Mouse (Mus musculus): Measurements from ENCODE around the gene Btc. TPM values are rescaled to one million over a fixed set of nuclear protein-coding genes. Genes with fewer than 3 reads are reported as not detected.

Btc gene
- polyA plus RNA-seq, 1 experiment from 2014 or later = 0.08 TPM

GRCm38 (mm10) chr5:91334227-91334626 is 68.6 kb downstream of the Btc start:
- no peak overlapping the region for H3K27ac ChIP-seq (ENCODE audit: low read depth, low read length)
- no peak overlapping the region for H3K4me2 ChIP-seq (ENCODE audit: low read length)
- H3K4me1 ChIP-seq (ENCODE audit: control insufficient read depth, insufficient read depth, low read depth, low read length) = no peaks in the 10 kb centered on the region
- H3K9me3 ChIP-seq (ENCODE audit: control insufficient read depth, low read length) = no peaks in the 10 kb centered on the region
- WGBS = 96% methylated on average over 4 of the region's 4 CpGs
- H3K36me3 ChIP-seq (ENCODE audit: control insufficient read depth, insufficient read depth, low read length) = no peaks in the 10 kb centered on the region
- H3K27me3 ChIP-seq (replicated peaks; ENCODE audit: control insufficient read depth, insufficient read depth, low read length) = no peaks in the 10 kb centered on the region
- no peak overlapping the region for H3K9ac ChIP-seq (ENCODE audit: low read depth, low read length)
- no peak for ATAC-seq
- no peak overlapping the region for H3K4me3 ChIP-seq (ENCODE audit: low read length)

GRCm38 (mm10) chr5:91332079-91332865 is 70.5 kb downstream of the Btc start:
- ATAC-seq = no peak
- 42% methylated on average over 4 of the region's 4 CpGs for WGBS

DNA sequence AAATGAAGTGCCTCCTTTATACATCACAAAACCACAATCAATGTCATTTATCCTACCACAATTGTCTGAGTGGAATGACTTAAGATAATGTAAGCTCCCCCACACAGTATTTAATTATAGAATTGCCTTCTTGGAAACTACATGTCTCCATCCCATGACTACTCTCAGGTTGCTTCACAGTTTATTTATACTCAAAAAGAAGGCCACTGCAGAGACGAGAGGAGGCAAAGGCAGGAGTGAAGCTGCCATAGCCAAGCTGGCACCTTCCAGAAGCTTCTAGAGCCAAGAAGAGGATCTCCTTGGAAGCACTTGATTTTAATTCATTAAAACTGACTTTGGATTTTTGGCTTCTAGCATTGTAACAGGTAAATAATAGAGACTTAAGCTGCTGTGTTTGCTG is 81.0 kb downstream of the Btc start:
- Histone ChIP-seq H3K36me3 (ENCODE audit: control insufficient read depth, insufficient read depth, low read length) (no peaks in the 10 kb centered on the region), H3K4me2 (ENCODE audit: low read length) (no peak overlapping the region), H3K9ac (ENCODE audit: low read depth, low read length) (no peak overlapping the region), H3K4me3 (ENCODE audit: low read length) (no peak overlapping the region), H3K4me1 (ENCODE audit: control insufficient read depth, insufficient read depth, low read depth, low read length) (no peaks in the 10 kb centered on the region), H3K9me3 (ENCODE audit: control insufficient read depth, low read length) (no peaks in the 10 kb centered on the region), H3K27me3 (replicated peaks; ENCODE audit: control insufficient read depth, insufficient read depth, low read length) (no peaks in the 10 kb centered on the region), H3K27ac (ENCODE audit: low read depth, low read length) (no peak overlapping the region)
- WGBS = 86% methylated on average over 1 of the region's 1 CpGs
- no peak for ATAC-seq

More at GRCm38 (mm10) chr5:91332079-91332865, 70.5 kb downstream of the Btc start:
- Histone ChIP-seq H3K36me3 (ENCODE audit: control insufficient read depth, insufficient read depth, low read length) (no peaks in the 10 kb centered on the region), H3K4me2 (ENCODE audit: low read length) (no peak overlapping the region), H3K9me3 (ENCODE audit: control insufficient read depth, low read length) (no peaks in the 10 kb centered on the region), H3K27me3 (replicated peaks; ENCODE audit: control insufficient read depth, insufficient read depth, low read length) (no peaks in the 10 kb centered on the region), H3K27ac (ENCODE audit: low read depth, low read length) (no peak overlapping the region), H3K4me1 (ENCODE audit: control insufficient read depth, insufficient read depth, low read depth, low read length) (no peaks in the 10 kb centered on the region), H3K9ac (ENCODE audit: low read depth, low read length) (no peak overlapping the region), H3K4me3 (ENCODE audit: low read length) (no peak overlapping the region)

DNA sequence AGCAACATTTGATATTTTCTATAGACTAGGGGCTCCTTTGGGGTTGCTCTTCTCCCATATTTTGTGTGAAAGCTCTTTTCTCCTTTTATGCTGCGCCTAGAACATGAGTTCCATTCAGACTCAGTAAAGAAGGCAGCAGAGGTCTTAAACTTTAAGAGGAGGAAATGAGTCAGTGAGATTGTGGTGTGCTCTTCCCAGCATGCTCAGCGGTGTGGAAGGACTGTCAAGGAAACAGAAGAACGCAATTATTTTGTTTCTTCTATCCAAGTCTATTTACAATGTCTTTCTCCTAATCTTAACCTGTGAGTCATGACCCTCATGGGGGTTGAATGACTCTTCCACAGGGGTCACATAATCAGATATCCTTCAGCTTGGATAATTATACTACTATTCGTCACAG is 82.4 kb downstream of the Btc start:
- Histone ChIP-seq H3K4me2 (ENCODE audit: low read length) (no peak overlapping the region), H3K4me1 (ENCODE audit: control insufficient read depth, insufficient read depth, low read depth, low read length) (no peaks in the 10 kb centered on the region), H3K27ac (ENCODE audit: low read depth, low read length) (no peak overlapping the region), H3K36me3 (ENCODE audit: control insufficient read depth, insufficient read depth, low read length) (no peaks in the 10 kb centered on the region), H3K9ac (ENCODE audit: low read depth, low read length) (no peak overlapping the region), H3K9me3 (ENCODE audit: control insufficient read depth, low read length) (no peaks in the 10 kb centered on the region), H3K27me3 (replicated peaks; ENCODE audit: control insufficient read depth, insufficient read depth, low read length) (no peaks in the 10 kb centered on the region), H3K4me3 (ENCODE audit: low read length) (no peak overlapping the region)
- no peak for ATAC-seq
- WGBS = 85% methylated on average over 4 of the region's 4 CpGs

- no peaks in the 10 kb centered on the region for H3K4me1 ChIP-seq (ENCODE audit: control insufficient read depth, insufficient read depth, low read depth, low read length)
- 80% methylated on average over 4 of the region's 4 CpGs for WGBS
- ATAC-seq = no peak
Observed at GRCm38 (mm10) chr5:91313971-91314370, 88.8 kb downstream of the Btc start.

GRCm38 (mm10) chr5:91311767-91312166 is 91.0 kb downstream of the Btc start:
- Histone ChIP-seq H3K9ac (ENCODE audit: low read depth, low read length) (no peak overlapping the region), H3K9me3 (ENCODE audit: control insufficient read depth, low read length) (no peaks in the 10 kb centered on the region), H3K27me3 (replicated peaks; ENCODE audit: control insufficient read depth, insufficient read depth, low read length) (no peaks in the 10 kb centered on the region), H3K27ac (ENCODE audit: low read depth, low read length) (no peak overlapping the region), H3K4me1 (ENCODE audit: control insufficient read depth, insufficient read depth, low read depth, low read length) (no peaks in the 10 kb centered on the region), H3K36me3 (ENCODE audit: control insufficient read depth, insufficient read depth, low read length) (no peaks in the 10 kb centered on the region), H3K4me3 (ENCODE audit: low read length) (no peak overlapping the region), H3K4me2 (ENCODE audit: low read length) (no peak overlapping the region)
- no peak for ATAC-seq
- whole genome bisulfite sequencing = 49% methylated on average over 4 of the region's 4 CpGs

More at GRCm38 (mm10) chr5:91313971-91314370, 88.8 kb downstream of the Btc start:
- Histone ChIP-seq H3K4me3 (ENCODE audit: low read length) (no peak overlapping the region), H3K36me3 (ENCODE audit: control insufficient read depth, insufficient read depth, low read length) (no peaks in the 10 kb centered on the region), H3K9me3 (ENCODE audit: control insufficient read depth, low read length) (no peaks in the 10 kb centered on the region), H3K4me2 (ENCODE audit: low read length) (no peak overlapping the region), H3K9ac (ENCODE audit: low read depth, low read length) (no peak overlapping the region), H3K27me3 (replicated peaks; ENCODE audit: control insufficient read depth, insufficient read depth, low read length) (no peaks in the 10 kb centered on the region), H3K27ac (ENCODE audit: low read depth, low read length) (no peak overlapping the region)

DNA sequence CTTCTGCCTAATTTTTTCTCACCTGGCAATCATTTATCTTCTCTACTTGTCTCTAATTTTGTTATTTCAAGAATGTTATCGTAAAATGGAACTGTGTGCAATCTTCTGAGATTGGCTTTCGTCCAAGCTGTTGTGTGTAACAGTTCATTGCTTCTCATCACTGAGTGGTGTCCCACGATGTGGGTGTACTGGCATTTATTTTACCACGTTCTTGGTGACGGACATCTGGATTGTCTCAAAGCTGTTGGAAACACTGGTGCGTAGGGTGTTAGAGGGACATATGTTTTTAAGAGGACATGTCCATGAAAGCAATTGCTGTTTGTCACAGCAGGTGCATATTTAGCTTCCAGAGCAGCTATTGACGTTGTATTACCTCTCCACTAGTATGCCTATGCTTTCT is 94.2 kb downstream of the Btc start:
- WGBS = 62% methylated on average over 7 of the region's 7 CpGs
- ATAC-seq = no peak
- Histone ChIP-seq H3K27me3 (replicated peaks; ENCODE audit: control insufficient read depth, insufficient read depth, low read length) (no peaks in the 10 kb centered on the region), H3K36me3 (ENCODE audit: control insufficient read depth, insufficient read depth, low read length) (no peaks in the 10 kb centered on the region), H3K4me3 (ENCODE audit: low read length) (no peak overlapping the region), H3K27ac (ENCODE audit: low read depth, low read length) (no peak overlapping the region), H3K9me3 (ENCODE audit: control insufficient read depth, low read length) (no peaks in the 10 kb centered on the region), H3K4me2 (ENCODE audit: low read length) (no peak overlapping the region), H3K4me1 (ENCODE audit: control insufficient read depth, insufficient read depth, low read depth, low read length) (no peaks in the 10 kb centered on the region), H3K9ac (ENCODE audit: low read depth, low read length) (no peak overlapping the region)

DNA sequence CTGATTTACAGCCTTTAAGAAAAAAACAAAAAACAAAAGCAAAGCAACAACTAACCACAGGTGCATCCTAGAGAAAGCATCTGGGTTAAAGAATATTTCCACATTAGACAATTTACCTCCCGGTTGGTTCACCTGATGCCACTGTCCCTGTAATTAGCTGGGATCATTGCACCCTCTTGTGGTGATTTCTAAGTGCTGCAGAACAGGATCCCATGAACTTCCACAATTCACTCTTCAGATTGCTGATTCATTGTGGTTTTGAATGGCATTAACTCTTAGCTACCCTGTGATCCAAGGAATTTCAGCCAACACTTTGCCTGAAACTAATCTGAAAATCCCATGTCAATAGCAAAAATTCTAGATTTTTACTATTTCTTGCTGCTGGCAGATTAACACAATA is 94.9 kb downstream of the Btc start:
- H3K27ac ChIP-seq (ENCODE audit: low read depth, low read length) = no peak overlapping the region
- WGBS = 0% methylated on average over 1 of the region's 1 CpGs
- no peak overlapping the region for H3K9ac ChIP-seq (ENCODE audit: low read depth, low read length)
- no peak overlapping the region for H3K4me2 ChIP-seq (ENCODE audit: low read length)
- H3K9me3 ChIP-seq (ENCODE audit: control insufficient read depth, low read length) = no peaks in the 10 kb centered on the region
- no peaks in the 10 kb centered on the region for H3K27me3 ChIP-seq (replicated peaks; ENCODE audit: control insufficient read depth, insufficient read depth, low read length)
- peak; percentile 80 for ATAC-seq
- H3K4me3 ChIP-seq (ENCODE audit: low read length) = no peak overlapping the region
- H3K4me1 ChIP-seq (ENCODE audit: control insufficient read depth, insufficient read depth, low read depth, low read length) = no peaks in the 10 kb centered on the region
- H3K36me3 ChIP-seq (ENCODE audit: control insufficient read depth, insufficient read depth, low read length) = no peaks in the 10 kb centered on the region
